Mouse (Mus musculus) lung, adult 18-20 months (tissue): ENCODE measurements around the gene Slco3a1.
A peak's percentile ranks its signal among the peaks of the same experiment; 100 is the strongest.

Experiments
- DNase-seq, 2 experiments: peaks; one replicate each; pipeline ENCODE4 v3.0.0; 2022; ENCODE audit warnings: mixed read lengths in 2 of 2

Slco3a1 gene

DNA sequence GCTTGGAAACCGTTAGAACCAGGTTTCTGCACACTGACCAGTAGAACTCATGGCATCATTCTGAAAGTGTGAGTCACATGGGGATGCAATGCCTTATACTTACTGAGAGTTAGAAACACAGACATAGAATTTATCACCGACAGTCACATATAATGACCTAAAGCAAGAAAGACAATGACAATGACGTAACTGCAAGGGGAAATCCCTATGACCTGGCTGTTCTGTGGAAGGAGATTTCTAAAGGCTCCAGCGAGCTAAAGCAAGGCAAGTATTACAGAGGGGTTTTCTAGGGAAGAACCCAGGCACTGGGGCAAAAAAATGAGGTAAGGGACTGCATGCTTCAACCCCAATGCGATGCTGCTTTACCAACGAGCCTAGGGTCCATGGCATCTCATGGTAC lies 26.9 kb downstream of the Slco3a1 start:
- no peak for DNase-seq

DNA sequence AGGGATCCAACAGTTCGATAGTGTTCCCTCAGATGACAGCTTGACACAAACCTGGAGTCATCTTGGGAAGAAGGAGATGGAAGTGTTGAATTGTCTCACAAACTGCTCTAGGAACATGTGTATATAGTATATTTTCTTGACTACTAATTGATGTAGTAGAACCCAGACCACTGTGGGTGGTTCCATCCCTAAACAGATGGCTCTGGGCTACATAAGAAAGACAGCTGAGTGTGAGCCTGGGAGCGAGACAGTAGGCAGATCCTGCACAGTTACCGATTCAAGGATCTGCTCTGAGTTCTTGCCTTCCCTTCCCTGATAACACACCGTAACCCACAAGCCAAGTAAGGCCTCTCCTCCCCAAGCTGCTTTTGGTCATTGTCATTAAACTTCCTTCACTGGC lies 28.6 kb downstream of the Slco3a1 start:
- DNase-seq, result no peak

DNA sequence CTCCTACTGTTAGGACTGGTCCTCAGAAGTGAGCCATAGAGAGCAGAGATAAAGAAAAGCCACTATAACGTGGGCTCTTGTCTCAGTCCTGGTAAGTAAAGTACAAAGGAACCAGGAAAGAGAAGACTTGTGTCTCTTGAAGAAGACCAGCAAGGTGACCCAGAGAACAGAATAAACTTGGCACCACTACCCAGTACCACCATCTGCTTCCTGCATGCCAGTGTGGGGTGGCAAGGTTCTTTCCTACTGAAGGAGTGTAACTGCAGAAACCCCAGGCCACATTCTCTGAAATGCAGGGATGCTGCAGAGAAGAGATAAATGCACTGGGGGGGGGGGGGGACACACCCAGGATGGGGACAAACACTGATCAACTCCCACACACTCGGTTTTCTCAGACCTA lies 29.0 kb downstream of the Slco3a1 start:
- DNase-seq, result no peak

DNA sequence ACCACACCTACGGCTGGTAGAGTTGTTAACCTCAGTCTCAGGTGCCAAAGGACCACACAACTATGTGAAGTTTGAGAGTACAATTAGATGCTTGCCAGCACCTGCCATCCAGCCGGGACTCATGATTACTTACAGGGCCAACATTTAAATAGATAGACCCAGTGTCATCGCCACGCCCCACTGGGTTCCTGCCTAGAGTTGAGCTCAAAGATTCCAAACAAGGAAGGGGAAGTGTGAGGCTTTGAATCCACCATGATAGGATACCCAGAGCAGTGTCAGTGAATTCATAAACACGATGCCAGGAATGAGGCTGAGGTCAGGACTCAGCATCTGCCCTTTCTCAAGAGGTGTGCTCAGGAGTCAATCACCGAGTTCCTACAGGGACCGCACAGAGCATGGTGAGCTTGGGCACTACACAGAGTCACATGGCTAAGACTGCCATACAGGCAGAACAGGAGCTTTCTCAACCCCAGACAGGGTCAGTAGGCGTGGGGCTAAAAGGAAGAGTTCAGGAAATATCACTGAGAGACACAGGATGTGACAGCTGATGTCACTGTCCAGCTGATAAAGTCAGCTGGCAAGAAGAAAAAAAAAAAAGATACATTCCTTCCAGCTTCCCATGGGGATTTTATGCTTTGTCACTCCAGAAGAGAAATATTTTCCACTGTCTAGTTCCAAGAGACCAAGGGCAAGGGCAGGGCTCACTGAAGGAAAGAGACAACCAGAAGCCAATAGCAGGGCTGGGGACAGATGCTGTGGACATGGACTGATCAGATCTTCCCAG lies 30.2 kb downstream of the Slco3a1 start:
- DNase-seq, result peak; percentile 23 to 52

DNA sequence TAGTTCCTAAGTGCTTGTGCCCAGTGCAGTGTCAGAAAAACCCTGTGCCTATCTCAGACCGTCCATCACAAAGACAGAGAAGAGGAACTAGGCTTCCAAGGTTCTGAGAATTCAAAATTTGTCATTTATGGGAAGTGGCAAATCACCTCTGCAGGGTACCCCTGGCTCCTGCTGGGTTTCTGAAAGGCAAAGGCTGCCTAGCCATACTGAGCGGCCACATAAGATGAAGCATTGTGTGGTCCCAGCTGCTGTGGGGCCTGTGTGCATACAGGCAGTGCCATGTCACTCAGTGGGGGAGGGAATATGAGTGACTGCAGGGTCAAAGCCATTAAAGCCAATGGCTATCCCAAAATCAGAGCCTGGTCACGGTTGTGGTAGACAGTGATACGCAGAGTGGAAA lies 31.5 kb downstream of the Slco3a1 start:
- no peak for DNase-seq

DNA sequence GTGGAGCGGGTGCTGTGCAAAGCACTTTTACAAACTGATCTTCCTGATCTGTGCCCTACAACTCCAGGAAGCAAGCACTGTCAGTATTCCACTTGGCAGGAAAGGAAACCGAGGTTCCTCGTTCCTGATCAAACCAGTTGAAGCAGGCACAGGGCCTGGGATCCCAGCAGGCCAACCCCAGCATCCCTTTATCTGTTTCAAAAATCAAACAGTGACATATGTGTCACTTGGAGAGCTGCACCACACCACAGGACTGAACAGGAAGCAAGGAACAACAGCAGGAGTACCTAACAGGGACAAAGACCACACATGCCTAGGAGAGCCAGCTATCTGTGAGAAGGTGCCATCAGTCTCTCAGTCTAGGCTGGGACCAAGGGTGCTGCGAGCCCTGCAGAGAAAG lies 32.3 kb downstream of the Slco3a1 start:
- no peak for DNase-seq

DNA sequence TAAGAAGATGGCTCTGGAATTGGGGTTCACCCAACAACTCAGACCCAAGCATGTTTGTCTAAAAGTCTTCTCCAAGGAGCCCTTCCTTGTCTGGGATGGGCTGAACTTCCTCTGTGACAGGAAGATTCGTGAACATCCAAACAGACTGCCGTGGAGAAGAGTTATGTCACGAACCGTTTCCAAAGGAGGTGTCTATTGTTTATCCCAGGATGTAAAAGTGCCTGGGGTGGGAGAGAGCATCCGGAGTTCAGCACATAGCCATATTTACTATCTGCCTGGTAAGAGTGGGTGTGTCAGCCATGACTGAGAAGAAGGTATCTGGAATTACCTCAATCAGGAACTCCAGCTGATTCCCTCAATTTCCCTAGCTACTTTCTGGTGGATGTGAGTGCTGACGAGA lies 35.2 kb downstream of the Slco3a1 start:
- no peak for DNase-seq

DNA sequence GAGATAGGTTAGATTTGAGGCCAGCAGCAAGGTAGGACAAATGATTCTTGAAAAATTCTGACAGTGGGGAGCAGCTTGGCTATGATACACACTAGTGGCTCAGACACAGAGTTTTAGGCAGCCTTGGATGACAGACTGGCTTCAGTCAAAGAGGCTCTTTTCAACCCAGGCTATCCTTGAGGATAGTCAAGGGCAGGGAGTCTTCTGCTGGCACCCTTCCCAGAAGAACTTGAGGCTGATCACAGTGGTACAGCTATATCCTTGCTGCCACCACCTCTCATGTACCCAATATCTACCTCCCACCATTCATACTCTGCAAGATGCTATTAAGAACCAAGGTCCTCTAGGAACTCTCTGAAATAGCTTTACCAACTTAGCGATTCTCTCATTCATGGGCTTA lies 35.8 kb downstream of the Slco3a1 start:
- DNase-seq, result no peak

DNA sequence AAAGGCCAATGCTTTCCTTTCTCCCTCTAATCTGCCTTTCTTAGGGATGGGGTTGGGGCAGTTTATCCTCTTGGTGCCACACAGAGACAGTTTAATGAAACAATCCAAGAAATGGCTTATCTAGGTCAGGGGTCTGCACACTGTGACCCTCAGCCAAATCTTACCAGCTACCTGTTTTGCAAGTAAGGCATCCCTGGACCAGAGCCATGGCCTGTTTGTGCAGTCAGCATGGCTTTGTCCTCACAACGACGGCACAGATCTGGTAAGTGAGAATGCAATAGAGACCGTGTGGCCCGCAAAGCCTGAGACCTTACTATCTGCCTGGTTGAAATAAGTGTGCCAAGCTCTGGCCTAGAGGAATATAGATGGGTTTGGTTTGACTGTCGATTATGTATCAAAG lies 36.3 kb downstream of the Slco3a1 start:
- DNase-seq, result no peak

DNA sequence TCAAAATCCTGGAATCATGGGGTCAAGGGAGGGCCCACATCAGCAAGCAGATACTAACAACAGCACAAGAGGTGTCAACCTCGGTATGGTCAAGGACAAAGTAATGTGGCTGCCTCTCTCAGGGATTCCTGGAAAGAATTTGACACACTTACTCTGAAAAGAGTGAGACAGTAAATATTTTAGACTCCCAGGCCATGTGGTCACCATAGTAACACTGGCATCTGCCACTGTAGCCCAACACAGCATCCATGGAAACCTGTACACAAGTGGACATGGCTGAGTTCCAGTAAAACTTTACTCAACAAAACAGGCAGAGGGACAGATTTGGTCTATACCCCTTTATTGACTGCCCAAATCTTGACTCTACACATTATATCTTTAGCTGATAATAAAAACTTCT lies 43.9 kb downstream of the Slco3a1 start:
- peak; percentile 48 to 72 for DNase-seq

DNA sequence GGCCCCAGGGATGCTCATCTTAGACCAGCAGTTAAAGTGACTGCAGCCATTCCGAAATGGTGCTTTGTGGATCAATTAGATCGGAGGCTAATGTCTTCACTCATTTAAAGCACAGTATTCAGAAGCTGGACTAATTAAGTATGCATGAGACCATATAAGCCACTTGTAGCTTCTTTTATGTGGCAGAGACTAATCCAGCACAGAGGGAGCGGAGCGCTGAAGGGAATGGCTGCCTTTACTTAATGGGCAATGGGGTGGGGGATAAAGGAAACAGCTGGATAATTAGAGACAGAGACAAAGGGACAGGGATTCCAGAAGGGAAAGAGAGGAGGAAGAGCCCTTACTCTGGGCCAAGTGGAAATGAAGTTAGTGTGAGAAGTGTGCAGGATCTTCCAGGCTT lies 46.4 kb downstream of the Slco3a1 start:
- no peak for DNase-seq

DNA sequence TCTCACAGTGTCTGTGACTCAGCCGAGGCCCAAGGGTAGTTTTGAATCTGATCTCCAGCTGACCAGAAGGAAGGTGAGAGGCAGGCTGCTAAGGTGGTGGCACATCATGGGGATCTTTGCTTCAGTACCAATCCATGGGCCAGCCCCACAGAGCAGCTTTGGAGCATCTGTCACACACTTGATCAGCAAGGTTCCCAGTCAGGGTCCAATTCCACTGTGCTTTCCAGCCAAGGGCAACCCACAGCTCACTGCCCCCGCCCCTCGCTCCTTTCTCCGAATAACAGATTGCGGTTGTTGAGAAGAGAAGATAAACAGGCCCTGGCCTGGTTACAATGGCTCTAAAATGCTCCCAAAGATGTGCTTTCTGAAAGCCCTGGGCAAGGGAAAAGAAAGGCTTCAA lies 47.7 kb downstream of the Slco3a1 start:
- peak in 1 of 2 experiments; percentile 40 for DNase-seq

DNA sequence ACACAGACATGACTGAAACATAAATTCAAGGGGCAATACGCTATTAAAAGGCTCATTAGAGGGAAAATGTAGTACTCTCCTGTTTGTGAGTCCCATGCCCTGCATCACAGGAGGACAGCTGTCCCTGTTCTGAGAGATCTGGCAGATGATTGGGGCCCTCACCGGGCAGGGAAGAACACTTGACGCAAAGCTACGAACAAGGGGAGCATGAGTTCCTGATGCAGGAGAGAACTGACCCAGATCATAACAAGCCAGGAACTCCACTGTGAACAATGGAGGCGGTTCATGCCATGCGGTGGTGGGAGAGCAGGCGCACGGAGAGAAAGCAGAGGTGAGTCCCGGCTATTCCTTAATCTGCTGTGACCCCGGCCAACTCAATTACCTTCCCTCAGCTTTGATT lies 48.9 kb downstream of the Slco3a1 start:
- no peak for DNase-seq

DNA sequence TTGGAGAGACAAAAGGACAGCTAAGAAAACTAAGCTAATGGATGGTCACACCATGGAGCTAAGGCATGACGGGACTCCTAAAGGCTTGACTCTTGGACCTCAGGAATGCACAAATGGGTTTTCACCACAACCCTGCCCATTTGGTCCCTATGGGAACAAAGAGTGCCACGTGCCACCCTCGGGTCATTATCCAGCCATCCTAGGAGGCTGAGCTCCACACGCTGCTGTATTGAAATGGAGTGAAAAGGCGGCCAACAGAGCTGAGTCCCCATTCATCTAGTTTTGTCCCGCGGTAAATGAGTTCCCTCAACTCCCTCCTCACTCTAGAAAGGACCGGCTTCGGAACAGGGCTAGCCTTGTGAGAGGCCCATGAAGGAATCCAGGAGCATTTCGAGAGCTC lies 53.4 kb downstream of the Slco3a1 start:
- no peak for DNase-seq

DNA sequence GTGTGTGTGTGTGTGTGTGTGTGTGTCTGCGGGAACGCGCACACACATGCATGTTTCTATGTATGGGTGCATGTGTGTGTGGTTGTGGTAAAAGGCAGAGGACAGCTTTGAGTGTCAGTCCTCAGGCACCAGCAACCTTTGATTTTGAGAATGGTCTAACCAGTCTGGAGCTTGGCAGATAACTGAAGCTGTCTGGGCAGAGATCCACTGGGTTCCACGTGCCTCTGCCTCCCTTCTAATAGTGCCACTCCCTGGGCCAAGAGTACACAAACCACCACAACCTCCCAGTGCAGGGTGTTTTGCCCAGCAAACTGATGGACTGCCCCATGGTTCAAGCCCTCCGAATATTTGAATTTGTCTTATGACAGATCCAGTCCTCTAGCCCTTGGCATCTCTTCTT lies 55.1 kb downstream of the Slco3a1 start:
- no peak for DNase-seq

DNA sequence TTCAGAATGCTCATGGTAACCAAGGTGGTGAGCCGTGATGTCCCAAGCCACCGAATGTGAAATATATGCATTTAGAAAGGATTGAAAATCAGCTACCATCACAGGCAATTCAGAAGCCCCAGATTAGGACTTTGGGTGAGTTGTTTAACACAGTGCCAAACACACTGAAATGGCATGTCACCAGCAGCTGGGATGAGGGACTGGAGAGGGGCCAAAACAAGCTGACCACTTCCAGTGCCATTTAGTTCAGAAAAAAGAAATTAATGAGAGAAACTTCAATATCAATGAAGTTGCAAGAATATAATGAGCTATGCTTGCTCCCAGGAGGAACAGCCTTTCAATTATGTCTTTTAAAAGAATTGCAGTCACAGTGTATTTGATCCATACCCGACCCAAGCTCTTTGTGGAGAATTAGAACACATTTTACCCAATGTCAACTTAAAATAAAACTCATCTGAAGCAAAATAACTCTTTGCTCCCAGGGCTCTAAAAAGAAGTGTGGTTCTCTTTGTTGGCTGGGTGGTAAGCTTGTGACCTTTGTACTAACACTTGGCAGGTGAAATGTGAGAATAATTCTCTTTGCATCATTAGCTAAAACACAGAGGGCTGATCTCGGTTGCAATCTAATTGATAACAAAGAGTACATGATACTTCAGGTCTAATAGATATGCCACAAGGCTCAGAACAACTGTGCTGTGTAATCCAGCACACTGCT lies 56.2 kb downstream of the Slco3a1 start:
- no peak for DNase-seq

DNA sequence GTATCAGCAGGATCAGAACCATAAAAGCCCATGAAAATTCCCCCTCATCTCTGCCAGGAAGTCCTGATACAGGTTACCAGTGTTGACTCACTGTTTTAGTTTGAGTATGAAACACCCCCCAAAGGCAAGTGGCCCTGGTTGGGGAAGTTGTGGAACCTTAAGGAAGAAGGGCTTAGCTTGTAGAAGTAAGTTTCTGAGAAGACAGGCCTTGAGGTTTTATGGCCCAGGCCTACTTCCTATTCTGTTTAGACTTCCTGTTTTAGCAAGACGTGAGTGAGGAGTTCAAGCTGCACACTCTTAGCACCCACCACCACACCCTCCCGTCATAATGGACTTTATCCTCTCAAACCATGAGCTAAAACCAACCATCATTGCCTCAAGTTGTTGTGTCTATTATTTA lies 57.4 kb downstream of the Slco3a1 start:
- DNase-seq, result no peak

DNA sequence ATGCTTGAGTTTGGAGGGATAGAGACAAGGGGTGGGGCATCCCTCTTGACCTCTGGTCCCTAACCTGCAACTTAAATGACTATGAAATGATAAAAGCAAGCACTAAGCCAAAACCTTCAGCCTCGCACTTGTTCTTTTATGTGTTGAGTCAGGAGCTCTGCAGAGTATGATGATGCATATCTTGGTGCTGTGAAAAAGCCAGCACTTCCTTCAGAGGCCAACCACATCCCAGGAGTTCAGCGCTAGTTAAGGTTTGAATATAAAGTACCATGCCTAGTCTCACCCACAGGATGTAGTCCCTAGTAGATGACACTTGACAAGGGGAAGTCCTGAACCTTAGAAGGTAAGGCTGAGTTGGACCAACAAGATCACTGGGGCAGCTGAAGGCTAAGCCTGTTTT lies 59.1 kb downstream of the Slco3a1 start:
- DNase-seq, result no peak

DNA sequence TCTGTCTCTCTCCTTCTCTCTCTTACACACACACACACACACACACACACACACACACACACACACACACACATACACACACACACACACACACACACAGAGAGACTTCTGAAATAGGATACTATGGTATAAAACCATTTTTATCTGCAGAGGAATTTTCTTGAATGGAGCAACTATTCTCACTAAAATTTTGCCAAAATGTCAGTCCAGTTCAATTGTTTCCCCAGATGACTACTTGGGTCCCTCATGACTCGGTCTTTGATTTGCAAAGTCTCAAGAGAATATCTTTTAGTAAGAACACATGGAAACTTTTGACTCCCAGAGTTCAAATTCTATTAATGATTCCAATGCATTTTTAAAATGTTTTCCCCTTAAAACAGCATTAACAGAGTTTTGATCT lies 60.8 kb downstream of the Slco3a1 start:
- no peak for DNase-seq

DNA sequence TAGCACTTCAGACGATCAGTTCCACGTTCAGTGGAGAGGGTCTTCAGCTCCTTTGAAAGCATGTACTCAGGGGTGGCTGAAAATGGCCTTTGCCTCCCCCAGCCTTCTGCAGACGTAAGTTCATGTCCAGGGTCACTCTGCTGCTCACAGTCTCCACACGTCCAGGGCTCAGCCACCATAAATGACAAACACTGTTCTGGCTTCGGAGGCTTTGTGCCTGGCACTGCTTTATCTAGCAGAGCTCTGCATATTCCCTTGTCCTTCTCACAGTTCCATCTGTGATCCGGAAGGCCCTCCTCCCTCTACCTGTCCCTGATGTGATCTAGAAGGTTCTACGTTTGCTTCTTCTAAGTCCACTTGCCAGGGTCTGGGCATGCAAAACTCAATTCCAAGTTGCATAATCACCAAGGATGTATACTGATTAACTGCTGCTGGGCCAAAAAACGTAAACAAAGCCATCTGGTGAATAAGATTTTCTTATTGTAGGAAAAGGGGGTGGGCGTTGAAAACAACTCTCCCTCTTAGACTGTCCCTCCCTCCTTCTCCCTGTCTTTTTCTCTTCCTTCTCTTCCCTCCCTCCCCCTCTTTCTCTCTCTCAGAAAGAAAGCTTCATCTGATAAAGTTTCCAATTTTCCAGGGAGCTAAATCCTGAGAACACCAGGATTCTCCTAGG lies 62.8 kb downstream of the Slco3a1 start:
- no peak for DNase-seq

DNA sequence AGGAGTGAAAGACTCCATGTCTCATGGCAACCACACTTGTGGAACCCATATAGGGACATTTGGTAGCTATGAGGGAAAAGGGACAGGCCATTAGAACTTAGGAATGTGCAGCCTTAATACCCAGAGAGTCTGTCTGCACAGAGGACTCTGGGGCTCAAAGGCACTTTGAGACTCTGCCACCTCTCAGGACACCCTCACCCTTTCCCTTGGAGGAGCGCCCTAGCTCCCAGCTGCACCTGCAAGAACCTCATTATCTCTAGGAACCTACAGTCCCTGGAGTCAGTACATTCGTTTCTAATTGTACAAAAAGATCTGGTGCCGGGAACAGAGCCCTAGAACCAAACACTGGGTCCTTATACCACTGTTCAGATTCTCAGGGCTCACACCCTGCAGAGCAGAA lies 66.4 kb downstream of the Slco3a1 start:
- DNase-seq, result no peak

DNA sequence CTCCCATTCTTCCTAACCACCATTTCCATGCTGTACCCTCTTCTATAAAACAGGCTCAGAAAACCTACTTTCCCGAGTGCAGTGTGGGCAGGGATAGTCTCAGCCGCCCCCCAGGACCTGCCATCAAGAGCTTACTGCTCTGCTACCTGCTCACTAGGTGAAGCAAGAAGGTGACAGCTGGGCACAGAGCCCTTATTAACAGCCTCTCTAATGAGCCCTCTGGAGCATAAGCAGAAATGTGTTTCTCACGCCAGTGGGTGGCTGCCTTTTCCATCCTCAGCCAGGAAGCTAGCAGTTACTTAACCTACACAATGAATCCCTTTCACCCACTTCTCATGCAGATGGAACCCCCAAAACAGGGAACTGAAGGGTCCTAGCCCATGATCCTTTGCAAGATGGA lies 66.9 kb downstream of the Slco3a1 start:
- DNase-seq, result no peak

DNA sequence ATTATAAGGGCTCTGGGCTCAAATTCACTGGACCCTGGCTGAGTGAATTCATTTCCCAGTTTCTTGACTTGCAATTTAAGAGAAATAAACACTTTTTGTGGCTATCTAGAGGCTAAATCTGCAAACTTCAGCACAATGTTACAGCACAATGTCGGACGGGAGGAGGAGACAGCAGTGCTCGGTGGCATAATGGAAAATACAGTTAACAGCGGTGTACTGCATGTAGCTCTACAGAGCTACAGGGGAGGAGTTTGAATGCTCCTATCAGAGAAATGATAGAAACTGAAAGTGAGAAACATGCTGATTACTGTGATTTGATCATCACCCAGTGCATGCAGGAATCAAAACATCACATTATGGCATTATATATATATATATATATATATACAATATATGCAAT lies 68.5 kb downstream of the Slco3a1 start:
- DNase-seq, result no peak

DNA sequence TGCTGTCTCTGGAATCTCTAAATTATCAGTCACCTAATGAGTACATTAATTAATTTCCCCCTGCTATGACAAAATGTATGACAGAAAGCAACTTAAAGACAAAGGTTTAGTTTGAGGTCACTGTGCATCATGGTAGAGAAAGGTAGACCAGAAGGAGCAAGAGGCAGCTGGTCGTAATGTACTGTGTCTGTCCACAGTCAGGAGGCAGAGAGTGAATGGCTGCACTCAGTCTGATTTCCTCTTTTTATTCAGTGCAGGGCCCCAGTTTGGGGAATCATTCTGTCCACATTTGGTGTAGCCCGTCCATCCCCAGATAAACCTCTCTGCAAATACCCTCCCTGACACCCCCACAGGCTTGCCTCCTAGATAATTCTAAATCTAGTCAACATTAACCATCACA lies 68.9 kb downstream of the Slco3a1 start:
- no peak for DNase-seq
